Mouse (Mus musculus) lung, postnatal 4 days (tissue): ENCODE results near the gene Gpr18.
A peak's percentile ranks its signal among the peaks of the same experiment; 100 is the strongest.

Experiments used
- DNase-seq, 2 experiments: peaks; one replicate each; pipeline ENCODE4 v3.0.0; 2021

Gpr18 gene

DNA sequence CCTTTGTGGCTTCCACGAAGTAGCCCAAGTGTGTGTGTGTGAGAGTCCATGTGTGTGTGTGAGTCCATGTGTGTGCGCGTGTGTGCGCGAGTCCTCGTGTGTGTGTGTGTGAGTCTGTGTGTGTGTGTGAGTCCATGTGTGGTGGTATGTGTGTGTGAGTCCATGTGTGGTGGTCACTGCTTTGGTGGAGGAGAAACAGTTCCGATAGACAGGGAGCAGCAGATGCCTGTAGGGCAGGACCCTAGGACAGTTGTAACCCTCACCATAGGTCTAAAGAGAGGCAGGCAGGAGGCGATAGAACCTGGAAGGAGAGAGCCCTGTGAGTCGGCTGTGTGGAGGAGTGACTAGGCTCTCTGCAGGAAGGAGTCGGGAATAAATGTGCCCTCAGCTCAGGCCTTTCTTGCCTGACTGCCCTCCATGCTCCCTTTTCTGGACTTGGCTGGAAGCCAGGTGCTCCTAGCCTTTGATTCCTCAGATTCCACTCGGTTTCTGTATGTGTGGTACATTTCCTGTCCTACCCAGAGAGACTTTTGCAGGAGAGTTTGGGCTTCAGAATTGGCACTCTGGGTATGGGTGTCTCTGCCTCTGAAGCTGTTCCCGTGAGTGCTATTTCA, 5.0 kb upstream of the Gpr18 start:
- peak; percentile 54 to 69 for DNase-seq

DNA sequence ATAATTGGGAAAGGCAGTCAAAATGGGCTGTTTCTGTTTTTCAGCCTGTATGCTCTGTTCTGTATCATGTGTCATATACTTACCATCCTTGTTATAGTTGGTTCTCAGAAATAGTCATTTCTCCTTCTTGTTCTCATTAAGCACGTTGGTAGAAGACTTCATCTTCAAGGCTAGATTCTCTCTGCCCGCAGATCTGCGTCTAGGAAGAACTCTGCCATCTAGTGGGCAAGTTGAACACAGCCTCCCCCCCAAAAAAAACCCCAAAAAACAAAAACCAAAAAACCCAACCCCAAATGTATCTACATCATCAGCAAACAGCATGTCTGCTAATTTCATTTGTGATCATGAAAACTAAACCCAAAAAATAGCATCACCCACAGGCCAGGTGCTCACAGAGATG, 4.2 kb upstream of the Gpr18 start:
- no peak for DNase-seq

DNA sequence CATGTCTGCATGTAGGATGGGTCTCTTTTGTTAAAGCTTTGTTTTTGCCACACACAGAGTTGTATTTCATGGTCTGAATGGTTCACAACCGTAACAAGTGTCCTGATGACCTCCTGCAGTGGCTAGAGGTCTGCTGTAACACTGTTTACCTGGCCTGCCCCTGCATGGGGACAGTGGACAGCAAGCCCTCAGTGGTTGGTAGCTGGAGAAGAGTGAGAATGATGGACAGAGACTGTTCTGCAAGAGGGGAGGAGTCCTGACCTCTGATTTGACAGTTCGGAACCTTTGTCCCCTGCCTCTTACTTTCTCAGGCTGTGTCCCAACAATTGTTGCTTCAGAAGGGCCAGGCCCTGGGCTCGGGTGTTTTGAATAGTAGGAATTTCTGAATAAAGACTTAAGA, 2.7 kb upstream of the Gpr18 start:
- no peak for DNase-seq

DNA sequence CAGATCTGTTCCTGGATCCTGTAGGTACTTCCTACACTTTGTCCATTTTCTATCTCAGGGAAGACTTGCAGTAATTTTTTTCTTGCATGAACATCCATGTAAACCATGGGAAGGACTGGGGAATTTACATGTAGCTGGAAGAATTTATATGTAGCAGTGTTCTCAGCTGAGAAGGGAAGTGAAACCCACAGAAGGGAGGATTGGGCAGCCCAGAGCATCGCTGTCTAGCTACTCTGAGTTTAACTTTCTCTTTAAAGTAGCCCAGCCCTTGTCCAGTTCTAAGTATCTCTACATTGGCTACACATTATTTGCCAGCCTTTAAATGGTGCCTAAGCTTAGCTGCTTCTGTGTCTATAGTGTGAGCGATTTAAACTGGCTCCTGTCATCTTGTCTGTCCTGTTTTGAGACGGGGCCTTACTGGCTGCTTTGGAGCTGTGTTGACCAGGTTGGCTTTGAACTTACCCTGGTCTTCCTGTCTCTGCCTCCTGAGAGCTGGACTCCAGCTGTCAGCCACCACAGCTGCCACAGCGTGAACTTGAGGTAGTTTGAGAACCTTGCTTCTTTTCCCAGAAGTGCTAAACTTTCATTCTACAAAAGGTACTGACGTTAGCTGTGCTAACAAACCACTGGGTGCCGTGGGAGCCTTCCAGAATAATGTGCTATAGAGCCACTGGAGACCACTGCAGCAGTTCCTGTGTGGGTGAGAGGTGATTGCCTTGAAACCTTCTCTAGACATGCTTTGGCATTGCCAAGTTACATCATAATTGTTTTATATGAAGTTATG, 922 bp upstream of the Gpr18 start:
- DNase-seq, result no peak

DNA sequence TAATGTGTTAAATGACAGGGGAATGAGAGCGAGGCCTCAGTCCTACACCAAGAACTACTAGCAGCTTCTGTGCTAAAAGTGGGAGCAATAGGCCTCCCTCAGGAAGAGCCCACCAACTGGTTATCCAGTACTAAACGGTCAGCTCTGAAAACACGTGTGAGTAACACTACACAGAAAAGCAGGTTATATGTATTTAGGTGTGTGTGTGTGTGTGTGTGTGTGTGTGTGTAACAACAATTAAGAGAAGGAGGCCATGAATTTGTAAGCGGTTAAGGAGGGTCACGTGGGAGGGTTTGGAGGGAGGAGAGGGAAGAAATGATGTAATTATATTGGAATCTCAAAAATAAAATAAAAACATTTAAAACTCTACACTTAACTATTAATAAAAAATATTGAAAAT, 438 bp downstream of the Gpr18 start:
- no peak for DNase-seq

DNA sequence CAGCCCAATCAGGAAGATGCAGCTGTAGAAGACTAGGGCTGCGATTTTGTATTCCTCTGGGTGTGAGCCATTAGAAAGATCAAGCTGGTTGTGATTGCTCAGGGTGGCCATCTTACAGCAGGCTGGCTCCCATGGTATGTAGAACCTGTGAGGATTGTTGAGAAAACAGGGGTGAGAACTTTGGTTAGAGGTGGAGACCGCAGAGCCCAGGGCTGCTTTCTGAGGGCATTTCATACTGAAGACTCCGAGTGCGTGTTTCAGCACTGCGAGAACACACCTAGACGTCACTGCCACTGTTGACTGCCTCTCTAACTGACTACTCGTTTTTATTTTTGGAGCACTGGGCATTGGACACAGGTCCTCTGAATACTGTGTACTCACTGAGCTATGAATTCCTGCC, 3.1 kb downstream of the Gpr18 start:
- no peak for DNase-seq

DNA sequence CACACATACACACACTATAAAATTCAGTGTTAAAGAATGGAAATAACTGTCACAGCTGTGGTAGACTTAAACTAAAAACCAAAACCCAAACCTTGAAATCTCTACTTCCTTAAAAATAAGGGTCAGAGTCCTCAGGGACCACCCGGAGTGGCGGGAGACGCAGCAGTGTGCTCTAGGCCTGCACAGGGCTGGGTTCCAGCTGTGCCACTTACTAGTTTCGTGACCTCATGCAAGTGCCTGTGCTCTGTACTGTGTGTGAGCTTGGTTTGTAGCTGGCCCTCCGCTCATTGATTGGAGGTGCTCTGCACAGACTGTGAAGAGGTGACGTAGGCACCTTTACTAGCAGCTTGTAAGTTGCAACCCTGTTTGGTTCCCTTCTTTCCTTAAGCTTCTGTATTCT, 5.7 kb downstream of the Gpr18 start:
- no peak for DNase-seq

DNA sequence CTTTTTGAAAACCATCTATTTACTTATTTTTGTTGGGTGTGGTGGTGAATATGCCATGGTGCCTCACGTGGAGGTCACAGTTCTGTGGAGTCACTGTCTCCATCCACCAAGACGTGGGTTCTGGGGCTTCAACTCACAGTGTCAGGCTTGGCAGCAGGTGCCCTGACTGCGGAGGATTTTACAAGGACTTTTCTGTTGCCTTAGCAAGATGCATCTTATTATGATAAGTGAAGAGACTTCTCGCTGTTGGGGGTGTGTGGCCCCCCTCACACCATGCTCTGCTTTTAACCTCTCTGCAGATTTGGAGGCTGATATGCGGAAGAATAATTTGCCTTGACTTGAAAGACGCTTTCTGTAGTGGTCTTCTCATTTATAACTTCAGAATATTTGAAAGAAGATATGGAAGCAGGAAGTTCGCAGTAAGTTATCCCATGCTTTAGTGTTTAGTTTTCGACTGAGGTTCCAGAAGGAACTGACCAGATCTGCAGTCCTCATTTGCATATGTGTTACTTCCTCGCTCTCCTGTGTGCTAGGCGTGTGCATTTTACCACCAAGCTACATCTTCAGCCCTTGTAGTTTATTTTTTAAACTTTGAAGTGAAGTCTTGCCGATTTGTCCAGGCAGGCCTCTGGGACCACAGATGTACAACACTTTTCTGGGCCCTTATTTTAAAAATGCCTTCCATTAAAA, 8.4 kb downstream of the Gpr18 start:
- no peak for DNase-seq

DNA sequence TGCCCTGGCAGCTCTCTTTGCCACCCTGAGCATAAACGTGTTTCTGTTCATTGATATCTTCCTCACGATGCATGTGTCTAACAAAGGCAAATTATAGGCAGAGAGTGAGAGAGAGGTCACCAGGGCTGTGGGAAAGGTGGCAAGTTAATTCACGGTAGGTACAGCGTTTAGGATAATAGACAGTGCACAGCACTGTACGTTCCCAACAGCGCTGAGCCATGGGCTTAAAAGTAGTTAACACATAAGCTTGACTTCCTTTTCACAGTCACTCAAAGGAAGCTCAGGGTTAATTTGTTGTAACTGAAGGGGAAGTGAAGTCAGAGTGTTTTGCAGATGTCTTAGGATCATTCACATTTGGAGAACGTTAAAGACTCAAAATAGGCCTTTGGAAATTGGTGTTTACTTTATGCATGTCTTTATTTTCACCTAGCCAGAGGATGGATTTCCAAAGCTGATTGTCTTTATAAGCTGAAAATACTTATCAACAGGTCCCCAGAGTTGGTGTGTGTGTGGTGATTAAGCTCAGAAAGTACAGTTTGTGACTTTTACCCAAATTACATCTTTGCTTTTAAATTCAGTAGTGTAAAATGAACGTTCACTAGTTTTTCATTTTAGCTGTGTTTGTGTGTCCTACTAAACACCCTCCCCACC, 9.1 kb downstream of the Gpr18 start:
- no peak for DNase-seq

DNA sequence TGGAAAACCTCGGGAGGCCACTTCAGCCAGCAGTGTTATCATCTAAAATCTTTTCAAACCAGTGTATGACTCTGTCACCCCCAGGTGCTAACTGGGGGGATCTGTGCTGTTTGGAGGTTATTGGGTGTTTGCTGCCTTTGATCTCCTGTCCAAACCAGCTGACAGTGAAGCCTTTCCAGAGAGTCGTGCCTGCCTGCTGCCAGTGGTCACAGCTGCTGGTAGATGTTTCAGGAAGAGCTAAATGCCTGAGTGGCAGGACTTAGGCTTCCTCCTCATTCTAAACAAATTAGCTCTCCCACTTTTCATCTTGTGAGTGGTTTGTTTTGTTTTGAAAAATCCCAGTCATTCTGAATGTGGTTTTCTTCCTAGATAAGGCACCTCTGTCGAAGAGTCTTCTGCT, 10.8 kb downstream of the Gpr18 start:
- DNase-seq, result peak in 1 of 2 experiments; percentile 48

DNA sequence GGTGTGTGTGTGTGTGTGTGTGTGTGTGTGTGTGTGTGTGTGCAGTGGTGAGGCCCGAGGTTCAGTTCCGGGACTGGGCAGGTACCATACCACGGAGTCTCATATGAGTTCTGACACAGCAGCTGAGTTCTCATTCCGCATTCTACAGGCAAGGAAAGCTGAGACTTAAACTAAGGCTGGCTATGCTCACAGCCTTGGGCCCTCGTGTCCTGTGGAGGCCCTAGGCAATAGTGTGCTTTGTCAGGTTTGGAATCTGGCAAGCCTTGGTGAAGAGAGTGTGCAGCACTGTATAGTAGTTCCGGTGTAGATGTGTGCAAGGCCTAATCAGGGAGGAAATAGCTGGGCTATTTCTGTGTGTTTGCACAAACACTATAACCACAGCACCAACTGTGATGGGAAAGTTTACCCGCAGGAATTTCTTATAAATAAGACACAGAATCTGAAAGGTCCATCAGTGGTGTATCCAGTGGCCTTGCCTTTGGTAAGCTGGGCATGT, 12.2 kb downstream of the Gpr18 start:
- DNase-seq, result no peak

DNA sequence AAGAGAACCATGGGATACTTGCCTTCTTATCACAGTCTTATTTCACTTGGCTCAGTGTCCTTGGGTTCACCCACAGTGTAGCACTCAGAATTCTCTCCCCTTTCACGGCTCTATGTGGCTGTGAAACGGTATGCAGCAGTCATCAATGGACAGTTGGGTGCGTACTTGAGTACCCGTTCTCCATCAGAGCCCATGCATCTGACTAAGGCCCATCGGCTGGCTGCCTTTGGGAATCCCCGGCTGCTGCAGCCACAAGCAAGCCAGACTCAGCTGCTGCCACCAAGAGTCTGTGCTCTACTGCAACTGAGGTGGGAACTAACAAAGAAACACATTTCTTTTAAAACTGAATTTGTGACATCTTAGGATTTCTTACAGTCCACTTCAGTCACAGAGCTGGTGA, 14.1 kb downstream of the Gpr18 start:
- no peak for DNase-seq

DNA sequence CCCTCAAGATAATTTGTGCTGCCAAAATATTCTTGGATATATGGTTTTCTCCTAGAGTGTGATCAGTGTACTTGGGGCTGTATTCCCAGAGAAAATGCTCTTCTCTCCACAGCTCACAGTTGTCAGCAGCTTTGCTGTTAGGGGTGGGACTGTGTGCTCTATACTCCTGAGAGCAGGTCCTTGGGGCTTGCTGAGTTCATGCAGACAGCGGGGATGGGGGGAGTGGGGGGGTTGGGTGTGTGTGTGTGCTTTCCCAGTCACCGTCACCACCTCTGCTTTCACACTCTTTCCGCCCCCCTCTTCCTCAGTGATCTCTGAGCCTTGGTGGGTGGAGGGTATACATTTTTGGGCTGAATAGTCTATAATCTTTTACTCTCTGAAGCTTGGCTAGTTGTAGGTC, 16.5 kb downstream of the Gpr18 start:
- no peak for DNase-seq

DNA sequence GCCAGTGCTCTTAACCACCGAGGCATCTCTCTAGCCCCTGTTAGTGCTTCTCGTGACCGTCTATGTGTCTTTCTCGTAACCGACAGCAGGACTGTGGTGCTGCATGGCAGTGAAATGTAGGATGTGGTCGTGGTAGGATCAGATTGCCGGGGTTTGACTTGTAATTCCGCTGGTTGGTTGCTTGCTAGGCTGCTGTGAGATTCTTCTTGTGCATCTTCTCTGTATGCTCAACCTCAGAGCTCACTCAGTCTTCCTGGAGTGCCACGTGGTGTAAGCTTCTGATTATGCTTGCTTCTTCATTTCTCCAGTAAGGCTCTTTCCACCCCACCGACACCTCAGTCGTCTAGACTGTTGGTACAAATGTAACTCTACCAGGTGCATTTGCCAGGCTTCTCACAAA, 17.1 kb downstream of the Gpr18 start:
- DNase-seq, result no peak

DNA sequence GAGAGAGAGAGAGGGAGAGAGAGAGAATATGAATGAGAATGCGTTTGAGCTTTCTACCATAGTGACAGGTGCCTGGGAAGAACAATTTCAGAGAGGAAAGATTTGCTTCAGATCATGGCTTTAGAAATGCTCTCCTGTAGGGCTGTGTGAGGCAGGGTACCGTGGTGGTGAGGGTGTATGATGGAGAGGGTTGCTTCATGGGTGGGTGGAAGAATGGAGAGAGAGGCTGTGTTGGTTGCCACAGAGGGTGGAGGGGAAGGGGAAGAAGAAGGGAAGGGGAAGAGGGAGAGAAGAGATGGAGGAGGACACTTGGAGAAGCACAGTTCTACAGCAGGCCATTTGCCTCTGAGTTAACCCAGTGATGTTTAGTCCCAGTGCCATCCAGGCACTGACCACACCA, 17.8 kb downstream of the Gpr18 start:
- no peak for DNase-seq

DNA sequence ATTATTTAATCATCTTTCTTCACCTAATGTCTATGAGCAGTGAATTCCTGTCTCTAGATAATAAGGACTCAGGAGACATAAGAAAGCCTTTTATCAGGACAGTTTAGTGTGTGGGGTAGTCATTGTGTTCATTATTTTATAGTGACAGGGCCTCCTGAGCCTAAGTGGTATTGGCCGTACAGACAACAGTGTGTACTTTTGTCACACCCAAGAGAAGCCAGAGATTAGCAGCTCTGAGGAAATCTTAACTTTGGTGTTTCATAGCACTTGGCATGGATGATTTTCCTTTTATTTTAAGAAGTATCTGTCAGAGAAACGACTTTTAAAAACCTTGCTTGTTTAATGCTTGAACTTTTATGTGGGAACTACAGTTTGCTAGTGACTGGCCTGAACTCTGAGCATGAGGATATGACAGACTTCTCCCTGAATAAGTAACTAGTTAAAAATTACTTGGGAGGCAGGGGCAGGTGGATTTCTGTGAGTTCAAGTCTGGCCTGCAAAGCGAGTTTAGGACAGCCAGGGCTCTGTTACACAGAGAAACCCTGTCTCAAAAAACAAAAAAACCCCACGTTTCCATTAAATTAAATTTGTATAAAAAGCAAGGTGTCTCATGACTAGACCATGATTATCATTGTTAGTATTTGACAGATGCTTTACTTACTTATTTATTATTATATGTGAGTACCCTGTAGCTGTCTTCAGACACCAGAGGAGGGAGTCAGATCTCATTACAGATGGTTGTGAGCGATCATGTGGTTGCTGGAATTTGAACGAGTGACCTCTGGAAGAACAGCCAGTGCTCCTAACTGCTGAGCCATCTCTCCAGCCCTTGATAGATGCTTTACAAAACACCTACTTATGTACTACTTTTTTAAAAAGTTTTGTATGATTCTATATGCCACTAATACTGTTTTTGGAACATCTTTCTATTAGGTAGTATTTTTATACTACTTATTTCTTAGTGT, 19.2 kb downstream of the Gpr18 start:
- no peak for DNase-seq

DNA sequence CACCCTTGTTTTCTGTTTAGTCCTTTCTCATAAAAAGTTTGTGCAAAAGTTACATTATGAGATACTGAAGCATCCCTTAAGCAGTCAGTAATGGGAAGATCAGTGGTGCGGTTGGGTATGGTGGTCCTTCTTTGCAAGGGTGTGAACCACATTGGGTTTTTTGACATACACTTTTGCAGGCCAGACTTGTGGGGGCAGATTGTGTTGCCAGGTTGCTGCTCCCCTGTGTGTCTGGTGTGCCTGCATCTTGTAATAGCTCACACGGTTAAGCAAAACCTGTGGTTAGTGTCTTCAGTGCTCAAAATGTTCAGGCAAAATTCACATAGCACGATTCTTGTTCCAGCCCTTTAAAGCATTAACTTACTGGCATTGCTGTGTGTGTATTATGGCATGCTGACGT, 20.3 kb downstream of the Gpr18 start:
- DNase-seq, result no peak

DNA sequence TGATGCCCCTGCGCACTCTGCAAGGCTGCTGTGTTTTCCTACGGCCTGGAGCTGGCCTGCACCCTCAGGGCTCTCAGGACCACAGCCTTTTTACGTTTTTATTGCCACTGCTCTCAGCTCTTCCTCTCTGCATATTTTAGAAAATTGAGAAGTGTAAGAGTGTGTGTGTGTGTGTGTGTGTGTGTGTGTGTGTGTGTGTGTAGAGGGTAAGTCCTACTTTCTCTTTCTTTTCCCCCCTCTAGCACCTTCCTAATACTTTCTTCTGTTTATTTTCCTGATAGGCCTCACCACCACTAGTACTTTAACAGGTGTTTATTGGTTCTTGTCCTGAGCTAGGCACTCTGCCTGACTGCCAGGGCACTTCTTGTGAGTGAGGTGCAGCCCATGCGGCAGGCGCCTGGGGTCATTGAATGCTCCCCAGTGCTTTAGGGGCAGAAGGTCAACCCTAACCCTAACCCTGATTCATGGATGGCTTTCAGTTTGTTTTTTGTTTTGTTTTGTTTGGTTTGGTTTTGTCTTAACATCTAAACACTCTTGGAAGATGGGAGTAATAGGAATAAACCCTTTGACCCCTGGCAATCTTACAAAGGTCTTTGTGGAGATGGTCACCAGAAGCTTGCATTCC, 21.0 kb downstream of the Gpr18 start:
- no peak for DNase-seq

DNA sequence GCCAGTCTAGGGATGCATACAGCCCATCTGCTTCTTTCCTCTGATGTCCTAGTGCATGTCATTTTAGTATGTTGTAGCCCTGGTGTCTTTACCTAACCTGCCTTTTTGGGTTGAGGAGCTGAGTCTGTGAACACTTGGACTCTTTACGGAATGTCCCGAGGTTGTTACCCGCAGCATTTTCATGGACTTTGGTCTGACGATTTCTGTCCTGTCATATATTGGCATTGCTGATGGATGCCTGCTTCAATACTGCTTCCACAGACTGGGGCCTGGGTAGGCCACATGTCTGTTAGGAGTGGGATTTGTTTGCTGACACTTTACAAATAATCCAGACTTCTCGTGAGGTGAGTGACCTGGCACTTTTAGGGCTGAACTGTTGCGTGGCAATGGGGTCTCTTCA, 21.8 kb downstream of the Gpr18 start:
- no peak for DNase-seq

DNA sequence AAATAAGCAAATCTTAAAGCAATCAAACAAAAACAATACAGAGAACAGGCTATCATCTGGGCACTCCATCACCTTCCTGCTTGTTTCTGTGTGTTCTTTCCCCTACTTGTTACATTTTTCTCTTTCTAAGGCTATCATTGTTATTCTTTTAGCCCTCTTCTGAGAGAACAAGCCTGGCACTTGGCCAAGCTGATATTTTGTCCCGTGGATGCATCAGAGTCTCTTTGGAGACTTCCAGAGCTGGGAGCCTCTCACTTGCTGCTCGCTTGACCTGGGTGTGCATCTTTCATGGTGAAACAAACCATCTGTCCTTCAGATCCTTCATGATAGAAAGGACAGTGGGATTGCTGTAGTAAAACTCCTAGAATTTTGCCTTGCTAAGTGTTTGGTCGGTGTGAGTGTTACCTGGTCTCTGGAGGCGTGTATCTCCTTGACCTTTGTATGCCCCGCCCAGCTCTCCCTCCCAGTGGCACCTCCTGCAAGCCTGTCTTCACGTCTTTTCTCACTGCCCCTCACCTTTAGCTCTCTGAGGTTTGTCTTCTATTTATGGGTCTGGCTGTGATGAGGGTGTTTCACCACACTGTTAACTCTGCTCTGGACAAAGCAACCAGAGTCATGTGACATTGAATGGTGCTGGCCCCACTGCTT, 31.3 kb downstream of the Gpr18 start:
- DNase-seq, result no peak

DNA sequence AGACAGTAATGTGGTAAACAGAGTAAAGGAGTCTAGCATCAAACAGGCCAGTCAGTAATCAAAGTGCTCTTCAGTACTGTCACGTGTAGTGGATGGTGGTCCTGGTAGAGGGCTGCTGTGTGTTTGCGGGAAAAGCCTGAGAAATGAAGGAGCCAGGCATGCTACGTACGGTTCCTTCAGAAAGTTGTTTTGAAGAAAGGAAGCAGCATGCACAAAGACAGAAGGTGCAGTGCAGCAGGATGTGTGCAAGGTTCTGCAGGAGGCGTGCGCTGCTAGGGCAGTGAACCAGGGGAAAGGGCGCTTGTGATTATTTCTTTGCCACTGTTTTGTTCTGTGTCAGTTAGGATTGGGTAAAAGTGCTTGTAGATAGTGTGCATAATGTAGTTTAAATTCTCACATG, 34.4 kb downstream of the Gpr18 start:
- no peak for DNase-seq
